Mouse (Mus musculus): ENCODE data around the gene Ankrd34b.
A peak's percentile ranks its signal among the peaks of the same experiment; 100 is the strongest.

Ankrd34b gene

GRCm38 (mm10) chr13:92425758-92426264 lies at the start of gene Ankrd34b:
Gene Ankrd34b, plus strand, starts transcription at chr13:92425896.
- peak in 1 of 2 experiments; percentile 3 for DNase-seq (ENCODE audit: low spot score in 2 of 2)

DNA sequence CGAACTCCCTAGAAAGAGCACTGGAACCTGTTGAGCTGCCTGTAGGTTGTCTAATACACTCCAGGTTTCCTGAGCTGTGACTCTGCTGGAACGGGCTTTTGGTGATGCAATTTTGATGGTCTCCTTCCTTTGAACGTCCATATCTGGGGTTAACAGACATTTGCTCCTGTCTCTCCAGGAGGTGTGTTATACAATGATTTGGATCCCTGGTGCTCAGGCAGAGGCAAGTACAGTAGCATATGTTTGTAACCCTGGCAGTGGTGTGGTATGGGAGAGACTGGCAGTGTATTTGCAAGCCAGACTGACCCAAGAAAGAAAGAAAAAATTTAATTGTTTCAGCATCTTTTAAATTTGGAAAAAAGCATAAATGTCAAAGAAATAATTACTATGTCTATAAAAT lies 38.3 kb upstream of the Ankrd34b start:
- DNase-seq (ENCODE audit: low spot score in 2 of 2), result no peak

DNA sequence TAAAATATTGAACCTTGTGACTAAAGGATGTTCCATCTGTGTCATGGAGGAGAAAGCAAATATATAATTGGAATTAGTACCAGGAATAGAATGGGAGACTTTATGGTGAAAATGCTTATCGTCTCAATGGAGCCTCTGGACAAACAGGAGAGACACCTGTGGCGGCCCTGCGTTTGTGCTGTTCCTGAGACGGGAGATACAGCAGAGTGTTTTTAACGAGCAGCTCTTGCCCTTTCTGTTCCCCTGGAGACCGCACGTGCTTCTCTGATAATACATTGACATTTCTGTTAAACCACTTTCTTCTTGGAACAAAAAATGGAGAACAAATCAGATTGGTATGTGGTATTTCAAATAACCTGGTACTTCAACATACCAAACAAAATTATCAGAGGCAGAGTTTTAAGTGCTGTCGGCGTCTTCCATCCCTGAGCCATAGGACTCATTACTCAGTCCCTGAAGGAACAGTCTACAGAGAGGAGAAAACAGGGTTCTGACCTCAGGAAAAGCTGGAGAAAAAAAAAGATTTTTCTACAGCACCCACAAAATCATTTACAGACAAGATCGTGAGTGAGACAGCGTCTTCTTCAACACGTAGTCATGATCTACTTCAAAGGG lies 32.5 kb upstream of the Ankrd34b start:
- no peak for DNase-seq (ENCODE audit: low spot score in 2 of 2)

- no peak for DNase-seq (ENCODE audit: low spot score in 2 of 2)
Measured at GRCm38 (mm10) chr13:92398491-92399384, 27.0 kb upstream of the Ankrd34b start.

- DNase-seq (ENCODE audit: low spot score in 2 of 2), result no peak
Measured at GRCm38 (mm10) chr13:92402063-92402462, 23.6 kb upstream of the Ankrd34b start.

DNA sequence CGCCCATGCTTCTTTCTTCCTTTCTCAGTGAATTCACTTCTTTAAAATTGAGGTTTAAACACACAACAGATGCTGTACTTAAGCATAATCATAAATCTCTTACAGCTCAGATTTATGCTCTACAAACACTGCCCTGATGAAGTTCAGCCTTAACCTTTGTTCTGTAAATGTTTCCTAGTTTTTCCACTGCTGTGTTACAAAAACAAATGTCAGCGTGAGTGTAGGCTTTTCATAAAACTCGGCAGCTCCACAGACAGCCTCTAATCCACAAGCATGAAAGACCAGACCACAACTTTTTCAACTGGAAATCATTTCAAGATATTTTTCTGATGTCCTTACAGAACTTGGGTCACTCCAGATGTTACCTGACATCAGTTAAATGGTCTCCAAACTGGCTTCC lies 22.2 kb upstream of the Ankrd34b start:
- no peak for DNase-seq (ENCODE audit: low spot score in 2 of 2)

DNA sequence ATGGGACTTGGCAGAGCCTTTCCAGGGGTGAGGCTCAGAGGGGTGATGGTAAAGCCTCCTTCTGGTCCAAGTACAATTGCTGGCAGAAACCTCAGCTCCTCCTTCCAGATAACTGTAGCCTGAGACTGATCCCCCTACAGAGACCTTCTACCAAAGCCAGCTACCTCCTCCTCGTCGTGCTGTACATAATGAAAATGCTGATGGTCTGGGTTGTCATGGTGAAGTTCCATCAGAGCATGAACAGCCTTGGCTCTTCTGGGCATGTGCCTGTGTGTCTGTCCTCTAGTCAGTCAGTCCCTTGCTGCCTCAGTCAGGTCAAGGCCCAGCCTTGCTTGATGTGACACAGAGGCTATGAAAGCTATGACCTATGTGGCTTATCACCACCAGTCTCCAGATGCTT lies 15.2 kb upstream of the Ankrd34b start:
- no peak for DNase-seq (ENCODE audit: low spot score in 2 of 2)

GRCm38 (mm10) chr13:92419630-92420029 lies 6.1 kb upstream of the Ankrd34b start:
- no peak for DNase-seq (ENCODE audit: low spot score in 2 of 2)

DNA sequence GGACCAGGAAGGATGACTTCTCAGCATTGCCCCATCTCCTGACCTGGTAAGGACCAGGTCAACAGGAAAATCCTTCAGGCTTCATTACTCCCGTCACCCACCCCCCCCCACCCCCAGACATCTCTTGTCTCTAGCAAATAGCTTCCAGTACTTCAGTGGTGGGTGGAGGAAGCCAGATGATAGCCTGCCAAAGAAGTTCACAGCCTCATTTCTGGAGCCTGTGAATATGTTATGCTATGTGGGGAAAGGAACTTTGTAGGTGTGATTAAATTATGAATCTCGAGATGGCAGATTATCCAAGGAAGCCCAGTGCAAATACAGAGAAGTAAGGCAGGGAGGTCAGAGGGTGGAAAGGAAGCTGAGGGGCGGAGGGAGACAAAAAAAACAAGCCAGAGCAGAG lies 2.0 kb upstream of the Ankrd34b start:
- no peak for DNase-seq (ENCODE audit: low spot score in 2 of 2)

DNA sequence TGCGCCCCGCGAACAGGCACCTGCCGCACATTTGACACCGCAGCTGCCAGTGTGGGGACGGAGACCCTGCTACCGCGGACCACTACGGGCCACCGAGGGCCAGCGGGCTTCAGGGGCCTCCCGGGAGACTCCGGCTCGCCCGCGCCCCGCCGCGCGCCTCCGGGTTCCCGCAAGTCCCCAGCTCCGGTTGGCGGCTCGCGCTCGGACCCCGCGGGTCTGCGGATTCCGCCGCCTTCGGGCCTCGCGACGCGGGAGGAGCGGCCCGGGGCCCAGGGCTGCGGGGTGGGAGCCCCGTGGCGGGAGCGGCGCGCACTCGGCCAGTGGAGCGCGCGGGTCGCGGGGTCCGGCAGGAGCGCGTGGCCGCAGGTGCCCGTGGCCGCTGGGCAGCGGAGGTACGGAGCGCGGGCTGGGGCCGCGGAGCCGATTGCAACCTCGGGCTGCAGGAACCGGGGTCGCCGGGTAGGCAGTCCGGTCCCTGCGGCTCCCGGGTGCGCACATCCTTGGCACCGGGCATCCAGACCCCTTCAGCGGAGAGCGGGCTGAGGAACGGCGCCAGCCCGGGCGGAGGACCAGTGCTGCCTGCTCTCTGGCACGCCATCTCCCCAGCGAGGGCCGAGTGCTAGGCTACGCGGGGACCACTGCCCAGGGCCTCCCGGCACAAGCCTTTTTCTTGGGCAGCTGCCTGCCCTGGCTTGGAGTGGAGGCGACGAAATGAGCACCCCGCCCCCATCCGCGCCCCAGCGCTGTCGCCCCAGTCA lies 777 bp downstream of the Ankrd34b start:
- no peak for DNase-seq (ENCODE audit: low spot score in 2 of 2)

- DNase-seq (ENCODE audit: low spot score in 2 of 2), result no peak
Measured at GRCm38 (mm10) chr13:92427351-92427855, 1.7 kb downstream of the Ankrd34b start.

DNA sequence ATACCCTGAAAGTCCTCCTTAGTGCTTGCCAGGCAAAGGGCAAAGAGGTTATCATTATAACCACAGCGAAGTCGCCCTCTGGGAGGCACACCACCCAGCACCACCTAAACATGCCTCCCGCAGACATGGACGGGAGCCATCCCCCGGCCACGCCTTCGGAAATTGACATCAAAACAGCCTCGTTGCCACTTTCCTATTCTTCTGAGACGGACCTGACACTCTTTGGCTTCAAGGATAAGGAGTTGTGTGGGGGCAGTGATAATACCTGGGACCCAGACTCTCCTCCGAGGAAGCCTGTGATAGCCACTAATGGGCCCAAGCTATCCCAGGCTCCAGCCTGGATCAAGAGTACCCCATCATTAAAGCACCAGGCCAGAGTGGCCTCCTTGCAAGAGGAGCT lies 13.0 kb downstream of the Ankrd34b start:
- no peak for DNase-seq (ENCODE audit: low spot score in 2 of 2)

DNA sequence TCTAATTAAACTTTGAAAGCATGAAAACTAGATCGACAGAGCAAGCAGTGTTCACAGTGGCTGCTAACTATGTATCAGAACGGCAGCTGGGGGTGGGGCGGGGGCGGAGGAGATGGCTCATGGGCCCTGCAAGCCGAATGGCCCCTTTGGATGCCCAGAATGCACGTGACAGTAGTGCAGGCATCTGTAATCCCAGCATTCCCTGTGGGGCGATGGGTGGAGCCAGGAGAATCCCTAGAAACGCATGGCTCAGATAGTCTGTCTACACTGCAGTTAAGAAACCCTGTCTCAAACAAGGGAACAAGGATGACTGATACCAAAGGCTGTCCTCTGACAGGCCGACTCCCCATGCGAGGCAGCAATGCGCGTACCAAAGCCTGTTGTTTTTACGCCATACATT lies 14.6 kb downstream of the Ankrd34b start:
- no peak for DNase-seq (ENCODE audit: low spot score in 2 of 2)

DNA sequence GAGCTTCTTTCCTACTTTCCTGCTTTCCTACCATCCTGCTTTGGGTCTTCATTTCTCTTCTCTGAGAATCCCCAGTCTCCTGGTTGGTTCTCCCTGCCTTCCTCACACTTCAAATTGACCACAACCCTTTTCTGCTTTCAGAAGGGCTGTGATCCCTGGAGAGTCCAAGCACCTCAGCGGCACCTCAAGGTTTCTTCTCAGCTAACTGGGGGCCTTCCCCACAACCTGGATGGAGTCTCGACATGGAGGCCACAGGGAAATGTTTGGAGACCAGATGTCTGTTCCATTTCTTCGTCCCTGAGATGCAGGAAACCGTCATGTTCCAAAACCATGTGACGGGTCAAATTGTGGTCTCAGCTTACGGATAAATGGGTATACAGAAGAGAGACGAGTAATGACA lies 21.2 kb downstream of the Ankrd34b start:
- DNase-seq (ENCODE audit: low spot score in 2 of 2), result no peak

DNA sequence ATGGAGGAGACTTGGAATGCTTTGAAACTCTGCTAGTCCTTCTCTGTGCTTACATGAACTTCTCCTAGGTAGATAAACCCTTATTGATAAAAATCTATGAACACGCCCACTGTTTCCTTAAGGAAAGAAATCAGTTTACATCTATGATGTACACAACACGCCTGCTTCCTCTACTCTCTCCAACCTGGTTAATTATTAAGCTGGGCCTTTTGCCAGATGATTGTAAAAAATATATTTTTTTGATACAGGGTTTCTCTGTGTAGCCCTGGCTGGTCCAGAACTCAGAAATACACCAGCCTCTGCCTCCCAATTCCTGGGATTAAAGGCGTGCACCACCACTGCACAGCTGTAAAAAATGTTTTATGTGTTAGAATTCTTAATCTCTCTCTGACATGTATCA lies 39.0 kb downstream of the Ankrd34b start:
- DNase-seq (ENCODE audit: low spot score in 2 of 2), result no peak

DNA sequence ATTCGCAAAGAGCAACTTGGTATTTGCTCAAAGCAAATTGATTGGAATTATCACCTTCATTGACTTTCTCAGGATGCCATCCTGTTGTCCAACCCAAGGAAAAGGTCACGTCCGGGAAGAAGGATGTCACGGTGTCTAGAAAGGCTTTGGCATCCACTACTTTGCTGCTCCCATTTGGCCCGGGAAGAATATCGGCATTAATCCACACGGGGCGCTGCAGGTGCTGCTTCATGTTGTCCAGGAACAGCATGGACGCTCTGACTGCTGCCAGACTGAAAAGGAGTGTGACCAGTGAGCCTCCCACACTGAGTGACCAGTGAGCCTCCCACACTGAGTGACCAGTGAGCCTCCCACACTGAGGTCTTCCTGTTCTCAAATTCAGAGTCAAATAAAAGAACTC lies 42.2 kb downstream of the Ankrd34b start:
- no peak for DNase-seq (ENCODE audit: low spot score in 2 of 2)

DNA sequence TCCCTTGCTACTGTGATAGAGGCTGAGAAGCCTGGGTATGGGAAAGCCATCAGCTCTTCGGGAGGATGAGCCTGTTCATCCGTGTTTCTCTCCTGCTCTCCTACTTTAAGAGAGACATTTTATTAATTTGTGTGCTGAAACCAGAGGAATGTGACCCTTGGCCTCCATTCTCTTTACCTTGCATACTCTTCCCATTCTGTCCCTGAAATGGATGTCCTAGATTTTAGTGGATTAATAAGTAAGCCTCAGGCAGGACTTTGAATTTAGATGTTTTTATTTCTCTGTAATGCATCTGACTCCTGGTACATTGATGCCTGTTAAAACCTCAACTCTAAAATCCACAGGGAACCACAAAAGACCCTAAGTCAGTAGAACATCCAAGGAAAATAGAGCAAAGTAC lies 43.7 kb downstream of the Ankrd34b start:
- DNase-seq (ENCODE audit: low spot score in 2 of 2), result no peak

GRCm38 (mm10) chr13:92470151-92470550 lies 44.5 kb downstream of the Ankrd34b start:
- no peak for DNase-seq (ENCODE audit: low spot score in 2 of 2)

- peak; percentile 56 to 64 for DNase-seq (ENCODE audit: low spot score in 2 of 2)
Measured at GRCm38 (mm10) chr13:92483348-92483747, 57.7 kb downstream of the Ankrd34b start.

- DNase-seq (ENCODE audit: low spot score in 2 of 2), result peak; percentile 96 to 97
Measured at GRCm38 (mm10) chr13:92483852-92484463, 58.3 kb downstream of the Ankrd34b start, which contains the start of gene Fam151b. Gene Fam151b, minus strand, starts transcription at chr13:92484015.

DNA sequence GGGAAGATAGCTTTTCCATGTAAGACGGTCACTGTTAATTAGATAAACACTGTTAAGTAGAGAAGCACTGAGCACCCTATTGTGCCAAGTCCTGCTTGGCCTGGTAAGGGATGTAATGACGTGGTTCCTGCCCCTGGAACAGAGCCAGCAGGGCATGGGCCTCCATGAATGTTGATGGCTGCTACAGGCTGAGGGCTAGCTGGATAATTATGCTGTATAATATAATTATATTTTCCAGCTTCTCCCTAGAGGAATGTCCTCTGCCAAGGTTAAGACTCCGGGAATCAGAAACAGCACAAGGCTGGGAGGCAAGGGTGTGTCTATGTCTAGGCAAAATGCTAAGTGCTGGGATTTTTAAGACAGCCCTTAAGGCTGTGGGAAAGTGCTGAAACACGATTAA lies 65.1 kb downstream of the Ankrd34b start:
- DNase-seq (ENCODE audit: low spot score in 2 of 2), result no peak
